Mouse (Mus musculus): ENCODE measurements around the gene Chmp3.

GRCm38 (mm10) chr6:71500575-71500974 is 43.0 kb upstream of the Chmp3 start:
- TF ChIP-seq POLR2A (IDR thresholded peaks at IDR 0.05; ENCODE audit: borderline replicate concordance, extremely low read depth, low read depth, low read length), result no peak
- TF ChIP-seq CTCF (IDR thresholded peaks at IDR 0.05; ENCODE audit: insufficient read depth, low read length), result no peak
